Mouse (Mus musculus) thymus, adult 2 months (tissue): ENCODE measurements at regions not wholly inside any gene's neighbourhood (a gene's known extent, or its start where the extent isn't known, plus 50 kb on each side); places are given as distances from the start of the nearest gene placed in this dataset.

Experiments used
- CTCF ChIP-seq: fragments of 200-500 bp; IDR thresholded peaks from 2 replicates; pipeline ENCODE4 v1.5.1; 2012; ENCODE audit warnings: mild to moderate bottlenecking, control low read depth, low read length, moderate library complexity, borderline replicate concordance; ENCODE audit not compliant: control insufficient read depth, poor library complexity, insufficient read depth; ENCODE audit errors: extremely low read depth
- POLR2A ChIP-seq: fragments of 200-500 bp; IDR thresholded peaks from 2 replicates; pipeline ENCODE4 v1.6.1; 2012; ENCODE audit warnings: mild to moderate bottlenecking, low read length, control low read depth, moderate library complexity; ENCODE audit not compliant: control insufficient read depth, poor library complexity, insufficient read depth; ENCODE audit errors: extremely low read depth

- TF ChIP-seq POLR2A, result no peak
- no peak for TF ChIP-seq CTCF
Measured at GRCm38 (mm10) chr4:31860389-31860788, 103.5 kb upstream of the Map3k7 start.
